Mouse (Mus musculus) adrenal gland, postnatal 10 days (tissue): ENCODE measurements around the gene Atp6v0a1. TPM values are rescaled to one million over a fixed set of nuclear protein-coding genes. Genes with fewer than 3 reads are reported as not detected.

ENCODE experiments used
- DNase-seq: peaks from one replicate; pipeline ENCODE4 v3.0.0; 2021; ENCODE audit warnings: mixed read lengths
- total RNA-seq, 2 experiments: library from RNA; stranded (reverse); gene quantifications; 2 replicates each; pipeline ENCODE4 v1.2.3; 2021

Gene Atp6v0a1
- total RNA-seq, 2 experiments from 2014 or later = 93.4 to 95.8 TPM

DNA sequence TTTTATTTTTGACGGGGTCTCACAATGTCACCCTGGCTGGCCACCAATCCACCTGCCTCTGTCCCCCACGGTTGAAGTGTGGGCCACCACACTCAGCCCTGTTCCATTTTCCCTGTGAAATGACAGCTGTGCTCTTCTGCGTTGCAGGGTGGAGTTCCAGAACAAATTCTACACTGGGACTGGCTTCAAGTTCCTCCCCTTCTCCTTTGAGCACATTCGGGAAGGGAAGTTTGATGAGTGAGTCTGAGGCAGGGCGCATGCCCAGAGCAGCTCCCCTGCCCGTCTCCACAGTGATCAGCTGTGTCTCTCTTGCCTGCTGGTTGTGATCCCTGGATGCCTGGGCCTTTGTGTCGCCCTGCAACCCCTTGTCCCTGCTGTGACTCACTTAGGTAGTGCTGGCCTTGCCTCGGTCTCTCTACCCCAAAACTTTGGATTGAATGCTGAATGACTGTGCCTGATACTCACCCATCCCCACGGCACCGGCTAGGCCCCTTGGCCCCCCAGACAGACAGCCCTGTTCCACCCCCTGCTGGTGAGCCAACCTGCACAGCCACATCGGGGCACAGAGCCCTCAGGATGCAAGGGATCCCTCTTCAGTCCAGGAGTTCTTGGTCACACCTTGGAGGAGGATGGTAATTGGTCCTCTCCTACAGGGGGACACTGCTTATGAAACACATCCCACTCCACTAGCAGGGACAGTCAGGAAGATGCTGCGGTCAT, 53.1 kb downstream of the Atp6v0a1 start:
- peak; percentile 54 for DNase-seq

DNA sequence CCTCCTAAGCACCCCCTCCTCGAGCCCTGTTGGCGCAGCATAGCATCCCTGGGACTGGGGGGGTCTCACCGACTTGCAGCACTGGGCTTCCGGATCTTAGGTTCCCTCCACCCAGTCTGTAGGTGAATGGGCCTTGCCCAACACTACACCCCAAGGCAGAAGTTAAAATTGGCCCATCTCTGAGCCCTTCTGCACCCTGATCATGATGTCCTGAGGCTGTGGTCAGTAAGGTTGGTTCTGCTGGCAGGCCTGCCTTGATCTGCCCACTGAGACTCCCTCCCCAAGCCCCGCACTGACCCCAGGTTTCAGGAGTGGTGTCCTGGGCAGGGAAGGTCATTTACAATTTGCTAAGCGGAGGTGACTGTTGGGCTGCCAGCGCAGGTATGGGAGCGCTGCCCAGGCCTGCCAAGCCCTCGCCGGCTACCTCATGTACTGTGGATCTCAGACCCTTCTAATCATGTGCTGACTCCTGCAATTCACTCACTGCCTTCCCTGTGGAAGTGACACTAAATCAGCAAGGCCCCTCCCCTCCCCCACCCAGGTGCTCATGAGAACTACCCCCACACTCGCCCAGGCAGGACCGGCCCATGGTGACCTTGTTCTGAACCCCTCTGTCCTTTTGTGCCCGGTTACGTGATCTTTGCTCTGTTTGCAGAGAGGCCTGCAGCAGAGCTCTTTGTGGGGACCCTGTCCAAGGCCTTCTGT, 53.9 kb downstream of the Atp6v0a1 start:
- DNase-seq = no peak

DNA sequence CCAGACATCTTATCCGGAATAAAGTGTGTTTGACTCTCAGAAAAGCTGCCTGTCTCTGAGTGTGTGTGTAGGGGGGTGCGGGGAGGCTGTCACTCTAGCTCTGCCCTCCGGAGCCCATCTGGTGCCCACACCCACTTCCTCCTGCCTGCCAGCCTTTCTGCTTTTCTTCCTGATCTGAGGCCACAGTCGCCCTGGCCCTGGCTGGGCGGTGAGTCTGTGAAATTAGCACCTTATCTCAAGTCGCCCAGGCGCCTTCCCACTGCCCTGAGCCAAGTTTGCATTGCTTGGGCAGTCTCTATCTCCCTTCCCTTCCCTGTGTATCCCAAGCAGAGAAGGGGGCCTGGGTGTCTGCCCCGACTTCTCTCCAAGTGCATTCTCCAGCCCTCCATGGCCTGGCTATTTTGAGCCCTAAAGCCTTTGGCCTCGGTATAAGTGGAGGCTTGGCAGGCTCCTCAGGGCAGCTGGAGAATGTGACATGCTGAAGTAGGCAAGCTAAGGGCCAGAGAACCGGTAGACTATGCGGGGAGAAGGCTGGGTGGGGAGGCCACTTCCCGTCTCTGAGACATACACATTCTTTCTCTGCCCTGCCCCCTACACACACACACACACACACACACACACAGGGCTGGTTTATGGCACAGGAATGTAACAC, 54.5 kb downstream of the Atp6v0a1 start:
- peak; percentile 70 for DNase-seq

DNA sequence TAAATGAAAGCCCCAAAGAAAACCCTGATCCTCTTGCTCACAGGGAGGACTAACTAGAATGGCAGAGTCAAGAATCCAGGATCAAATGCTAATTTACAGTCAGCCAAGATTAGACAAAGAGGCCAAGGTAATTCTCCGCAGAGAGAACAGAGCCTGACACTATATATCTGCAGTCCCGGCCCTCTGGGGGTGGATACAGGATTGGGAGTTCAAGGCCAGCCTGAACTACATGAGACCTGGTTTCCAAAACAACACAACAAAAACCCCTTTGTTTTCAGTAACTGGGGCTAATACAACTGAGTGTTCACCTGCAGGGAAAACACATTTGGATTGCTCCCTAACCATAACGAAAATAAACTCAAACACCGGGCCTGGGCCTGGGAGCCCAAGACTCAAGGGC, 55.2 kb downstream of the Atp6v0a1 start:
- DNase-seq = no peak

DNA sequence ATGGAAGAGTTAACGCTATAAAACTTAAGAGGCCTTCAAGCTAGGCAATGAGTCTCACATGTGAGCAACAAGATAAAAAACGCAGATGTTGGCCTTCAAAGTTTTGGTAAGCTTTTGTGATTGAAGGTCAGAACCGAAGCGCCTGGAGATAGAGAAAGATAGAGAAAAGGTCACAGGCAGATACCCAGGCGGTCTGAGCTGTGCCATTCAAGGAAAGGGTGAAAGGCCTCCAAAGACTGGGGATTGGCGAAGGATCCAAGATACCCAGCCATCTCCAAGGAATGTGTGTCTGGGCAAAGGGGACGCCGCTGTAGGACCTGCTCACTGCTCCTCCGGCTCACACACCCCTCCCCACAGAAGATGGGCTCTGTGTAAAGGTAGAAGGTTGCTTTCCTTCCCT, 55.8 kb downstream of the Atp6v0a1 start:
- DNase-seq = peak; percentile 52

DNA sequence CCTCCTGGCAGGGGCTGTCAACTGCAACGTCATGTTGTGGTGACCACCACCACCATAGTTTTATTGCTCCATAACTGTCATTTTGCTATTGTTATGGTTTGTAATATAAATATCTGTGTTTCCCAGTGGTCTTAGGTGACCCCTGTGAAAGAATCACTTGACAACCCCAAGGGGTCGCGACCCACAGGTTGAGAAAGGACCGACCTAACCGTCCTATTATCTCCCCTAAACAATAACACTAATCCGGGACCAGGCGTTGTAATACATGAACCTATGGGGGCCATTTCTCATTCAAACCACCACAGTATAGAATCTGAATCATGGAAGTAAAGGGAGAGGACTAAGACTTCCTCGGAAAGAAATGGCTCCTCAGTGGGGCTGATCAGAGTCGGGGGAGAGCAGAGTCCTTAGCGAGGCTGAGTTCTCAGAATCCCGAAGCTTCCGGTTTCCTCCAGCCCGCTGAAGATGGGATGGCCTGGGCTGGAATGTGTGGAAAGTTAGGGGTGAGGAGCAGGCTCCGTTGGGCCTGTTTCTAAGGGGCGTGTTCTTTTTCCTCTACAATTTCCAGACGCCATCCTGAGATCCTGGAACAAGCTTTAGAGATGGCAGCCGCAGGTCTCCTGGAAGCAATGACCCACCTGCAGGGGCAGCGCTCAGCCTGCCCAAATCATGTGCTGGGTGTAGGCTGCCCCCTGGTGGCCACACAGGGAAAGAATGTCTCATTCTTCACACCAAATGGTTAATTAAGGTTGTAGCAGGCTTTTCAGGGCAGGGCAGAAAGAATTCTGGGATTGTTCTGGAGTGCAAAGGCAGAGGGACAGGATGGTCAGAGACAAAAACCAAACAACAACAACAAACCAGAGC, 57.5 kb downstream of the Atp6v0a1 start:
- peak; percentile 90 for DNase-seq

DNA sequence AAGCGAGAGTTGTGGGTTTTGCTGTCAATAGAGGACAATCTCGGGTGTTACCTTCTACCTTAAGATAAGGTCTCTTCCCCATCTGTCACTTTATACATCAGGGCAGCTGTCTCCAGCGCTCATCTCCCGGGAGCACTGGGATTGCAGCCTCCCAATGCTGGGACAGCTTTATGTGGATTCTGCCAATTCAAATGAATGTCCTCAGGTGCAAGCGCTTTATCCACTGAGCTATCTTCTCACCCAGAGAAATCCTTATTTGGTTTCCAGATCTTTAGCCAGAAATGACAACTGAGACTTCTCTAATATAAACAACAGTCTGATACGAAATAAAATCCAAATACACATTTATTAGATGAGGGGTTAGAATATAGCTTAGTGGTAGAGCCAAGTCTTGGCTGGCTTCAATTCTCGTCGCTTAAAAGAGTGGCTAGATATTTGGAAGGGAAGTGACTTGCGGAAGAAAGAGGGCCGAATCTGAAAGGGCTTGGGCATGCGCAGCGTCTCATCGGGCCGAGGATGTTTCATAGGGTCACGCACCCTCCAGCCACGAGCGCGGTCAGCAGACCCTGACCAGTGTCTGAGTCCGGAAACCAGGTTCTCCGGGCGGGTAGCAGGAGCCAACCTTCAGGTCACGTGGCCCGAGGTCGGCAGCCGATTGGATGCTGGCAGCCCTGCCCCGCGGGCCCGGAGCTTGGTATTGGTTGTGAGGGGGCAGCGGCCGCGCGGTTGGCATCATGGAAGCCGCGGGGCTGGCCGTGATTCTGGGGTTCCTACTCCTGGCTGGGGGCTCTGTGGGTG, 60.3 kb downstream of the Atp6v0a1 start, which contains the start of gene Naglu:
TSS of gene Naglu (plus strand) at position 622 of the 798 bp plus-strand sequence.
- peak; percentile 98 for DNase-seq

DNA sequence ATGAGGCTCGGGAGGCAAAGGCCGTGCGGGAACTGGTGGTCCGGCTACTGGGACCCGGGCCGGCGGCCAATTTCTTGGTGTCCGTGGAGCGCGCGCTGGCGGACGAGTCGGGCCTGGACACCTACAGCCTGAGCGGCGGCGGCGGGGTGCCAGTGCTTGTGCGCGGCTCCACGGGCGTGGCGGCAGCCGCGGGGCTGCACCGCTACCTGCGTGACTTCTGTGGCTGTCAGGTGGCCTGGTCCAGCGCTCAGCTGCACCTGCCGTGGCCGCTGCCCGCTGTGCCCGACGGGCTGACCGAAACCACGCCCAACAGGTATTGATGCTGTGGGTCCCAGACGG, 60.9 kb downstream of the Atp6v0a1 start:
- no peak for DNase-seq

DNA sequence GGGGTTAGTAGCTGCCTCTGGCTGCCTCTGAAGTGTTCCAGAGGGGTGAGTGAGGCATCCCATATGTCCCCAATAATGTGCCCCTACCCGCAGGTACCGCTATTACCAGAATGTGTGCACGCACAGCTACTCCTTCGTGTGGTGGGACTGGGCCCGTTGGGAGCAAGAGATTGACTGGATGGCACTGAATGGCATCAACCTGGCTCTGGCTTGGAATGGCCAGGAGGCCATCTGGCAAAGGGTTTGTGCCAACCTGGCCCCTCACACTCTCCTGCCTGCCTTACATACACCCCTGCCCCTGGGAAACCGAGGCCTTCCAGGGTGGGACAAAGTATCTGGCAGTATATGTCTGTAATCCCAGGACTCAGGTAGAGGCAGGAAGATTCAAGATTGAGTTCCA, 61.7 kb downstream of the Atp6v0a1 start:
- DNase-seq = no peak

DNA sequence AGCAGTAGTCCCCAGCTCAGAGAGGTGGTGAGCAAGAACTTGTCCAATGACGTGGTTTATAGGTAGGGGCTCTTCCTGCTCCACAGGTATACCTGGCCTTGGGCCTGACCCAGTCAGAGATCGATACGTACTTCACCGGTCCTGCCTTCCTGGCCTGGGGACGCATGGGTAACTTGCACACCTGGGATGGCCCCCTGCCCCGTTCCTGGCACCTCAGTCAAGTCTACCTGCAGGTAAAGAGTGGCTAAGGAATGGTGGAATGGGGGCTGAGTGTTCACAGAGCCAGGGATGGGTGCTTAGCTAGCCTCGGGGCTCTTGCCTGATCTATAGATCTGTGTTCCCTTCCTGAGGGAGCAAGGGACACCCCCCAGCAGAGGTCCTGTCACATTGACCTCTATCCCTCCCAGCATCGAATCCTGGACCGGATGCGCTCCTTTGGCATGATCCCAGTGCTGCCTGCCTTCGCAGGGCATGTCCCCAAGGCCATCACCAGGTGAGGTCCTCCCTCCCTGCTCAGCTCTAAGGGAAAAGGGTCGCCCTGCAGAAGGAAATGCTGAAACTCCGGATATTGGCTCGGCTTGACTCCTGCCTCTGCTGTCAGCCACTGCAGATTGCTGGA, 62.7 kb downstream of the Atp6v0a1 start:
- DNase-seq = no peak

DNA sequence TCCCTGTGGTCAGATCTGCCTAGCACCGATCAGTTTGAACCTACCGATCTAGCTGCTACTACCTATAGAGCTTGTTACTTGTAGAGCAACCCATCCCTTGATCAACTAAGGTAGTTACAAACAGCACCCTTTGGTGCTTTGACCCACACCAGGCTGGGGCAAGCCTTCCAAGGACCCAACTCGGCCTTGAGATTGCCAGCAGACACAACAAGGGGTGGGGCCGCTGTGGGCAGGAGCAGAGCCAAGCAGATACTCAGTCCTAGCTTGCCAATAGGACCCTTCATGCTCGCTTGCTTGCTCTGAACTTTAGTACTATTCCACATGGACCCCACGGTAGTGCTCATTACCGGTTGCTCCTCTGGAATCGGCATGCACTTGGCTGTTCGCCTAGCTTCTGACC, 68.9 kb downstream of the Atp6v0a1 start, which contains the start of gene Hsd17b1:
TSS of gene Hsd17b1 (plus strand) at position 291 of the 400 bp plus-strand sequence.
- no peak for DNase-seq

DNA sequence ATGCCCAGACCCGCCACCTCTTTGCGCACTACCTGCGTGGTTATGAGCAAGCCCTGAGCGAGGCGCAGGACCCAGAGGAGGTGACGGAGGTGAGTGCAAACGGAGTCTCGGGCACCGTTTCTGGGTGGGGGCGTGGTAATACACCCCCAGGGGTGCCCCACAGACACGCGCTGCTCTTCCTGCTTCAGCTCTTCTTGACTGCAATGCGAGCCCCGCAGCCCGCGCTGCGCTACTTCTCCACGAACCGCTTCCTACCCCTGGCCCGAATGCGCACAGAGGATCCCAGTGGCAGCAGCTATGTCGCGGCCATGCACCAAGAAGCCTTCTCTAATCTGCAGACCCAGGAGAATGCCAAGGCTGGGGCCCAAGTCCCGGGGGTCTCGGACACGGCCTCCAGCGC, 70.5 kb downstream of the Atp6v0a1 start:
- DNase-seq = no peak

DNA sequence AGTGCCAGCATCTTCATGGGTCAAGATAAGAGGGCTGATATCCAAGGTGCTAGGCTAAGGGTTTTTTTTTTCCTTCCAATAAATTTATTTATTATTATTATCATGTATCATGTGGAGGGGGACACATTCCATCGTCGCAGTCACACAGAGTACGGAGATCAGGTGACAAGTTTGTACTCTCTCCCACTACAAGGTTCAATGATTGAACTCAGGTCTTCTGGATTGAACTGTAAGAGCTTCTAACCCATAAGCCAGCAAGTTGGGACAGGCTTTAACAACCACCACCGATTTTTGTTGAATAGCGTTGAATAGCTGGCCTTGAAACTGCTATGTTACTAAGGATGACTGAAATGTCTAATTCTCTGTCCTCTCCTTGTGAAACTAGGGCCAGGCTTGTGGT, 71.2 kb downstream of the Atp6v0a1 start:
- DNase-seq = no peak

DNA sequence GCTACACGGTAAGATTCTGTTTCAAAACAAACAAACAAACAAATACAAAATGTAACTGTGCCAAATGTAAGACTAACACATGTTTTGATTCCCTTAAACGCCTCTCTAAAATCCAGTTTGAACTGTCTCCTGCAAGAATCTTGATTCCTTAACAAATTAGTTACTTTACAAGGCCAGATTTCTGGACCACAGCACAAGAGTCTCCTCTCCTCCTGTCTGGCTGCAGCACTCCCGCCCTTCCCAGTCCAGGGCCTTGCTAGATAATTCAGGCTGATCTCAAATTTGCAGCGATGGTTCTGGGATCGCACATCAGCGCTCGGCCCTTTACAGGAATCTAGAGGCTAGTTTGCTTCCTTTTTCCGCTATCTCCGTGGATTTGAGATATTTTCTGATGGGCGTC, 72.4 kb downstream of the Atp6v0a1 start:
- no peak for DNase-seq

DNA sequence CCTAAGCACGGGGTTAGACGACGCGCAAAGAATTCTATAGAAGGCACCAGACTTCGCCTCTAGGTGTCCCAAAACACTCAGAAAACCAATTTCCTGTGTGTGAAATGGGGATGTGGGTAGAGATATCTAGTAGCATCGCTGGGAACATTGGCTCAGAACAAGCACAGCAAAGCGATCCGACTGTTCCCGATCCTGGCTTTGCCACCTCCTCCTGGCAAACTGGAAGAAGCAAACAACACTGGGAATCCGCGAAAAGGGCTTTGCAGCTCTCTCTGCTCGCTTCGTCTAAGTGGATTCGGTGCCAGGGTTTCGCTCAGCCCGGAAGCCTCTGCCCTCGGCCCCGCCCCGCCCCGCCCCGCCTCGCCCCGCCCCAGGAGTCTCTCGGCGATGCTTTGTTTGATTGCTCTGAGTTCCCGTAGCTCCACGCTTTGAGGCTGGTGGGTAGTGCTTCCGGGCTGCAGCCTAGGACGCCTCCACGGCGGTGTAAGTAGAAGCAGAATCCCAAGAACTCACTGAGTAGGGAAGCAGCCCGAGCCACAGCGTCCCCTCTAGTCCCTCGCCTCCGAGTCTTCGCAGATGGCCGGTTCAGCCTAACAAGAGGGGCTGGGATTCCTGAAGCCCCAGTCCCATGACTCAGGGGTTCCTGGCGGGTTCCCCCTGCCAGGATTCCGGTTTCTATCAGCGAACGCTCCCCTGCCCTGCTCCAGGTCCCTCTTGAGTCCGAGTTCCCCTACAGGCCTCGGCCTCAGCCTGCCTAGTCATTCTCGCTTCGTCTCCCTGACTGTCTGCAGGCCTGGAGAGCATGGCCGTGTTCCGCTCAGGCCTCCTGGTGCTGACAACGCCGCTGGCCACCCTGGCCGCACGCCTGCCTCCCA, 73.2 kb downstream of the Atp6v0a1 start, which contains the start of gene Coasy:
TSS of gene Coasy (plus strand) at position 358 of the 875 bp plus-strand sequence.
- peak; percentile 90 for DNase-seq

DNA sequence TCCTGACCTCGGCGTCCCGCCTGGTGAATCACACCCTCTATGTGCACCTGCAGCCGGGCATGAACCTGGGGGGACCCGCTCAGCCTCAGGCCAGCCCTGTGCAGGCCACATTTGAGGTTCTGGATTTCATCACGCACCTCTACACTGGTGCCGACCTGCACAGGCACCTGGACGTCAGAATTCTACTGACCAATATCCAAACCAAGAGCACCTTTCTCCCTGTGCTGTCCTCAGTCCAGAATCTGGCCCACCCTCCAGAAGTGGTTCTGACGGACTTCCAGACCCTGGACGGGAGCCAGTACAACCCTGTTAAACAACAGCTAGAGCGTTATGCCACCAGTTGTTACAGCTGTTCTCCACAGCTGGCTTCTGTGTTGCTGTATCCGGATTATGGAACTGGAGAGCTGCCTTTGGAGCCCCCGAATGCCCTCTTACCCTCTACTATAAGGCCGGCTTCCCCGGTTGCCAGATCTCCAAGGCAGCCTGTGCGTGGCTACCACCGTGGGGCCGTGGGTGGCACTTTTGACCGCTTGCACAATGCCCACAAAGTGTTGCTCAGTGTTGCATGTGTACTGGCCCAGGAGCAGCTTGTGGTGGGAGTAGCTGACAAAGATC, 73.9 kb downstream of the Atp6v0a1 start:
- DNase-seq = peak; percentile 34

DNA sequence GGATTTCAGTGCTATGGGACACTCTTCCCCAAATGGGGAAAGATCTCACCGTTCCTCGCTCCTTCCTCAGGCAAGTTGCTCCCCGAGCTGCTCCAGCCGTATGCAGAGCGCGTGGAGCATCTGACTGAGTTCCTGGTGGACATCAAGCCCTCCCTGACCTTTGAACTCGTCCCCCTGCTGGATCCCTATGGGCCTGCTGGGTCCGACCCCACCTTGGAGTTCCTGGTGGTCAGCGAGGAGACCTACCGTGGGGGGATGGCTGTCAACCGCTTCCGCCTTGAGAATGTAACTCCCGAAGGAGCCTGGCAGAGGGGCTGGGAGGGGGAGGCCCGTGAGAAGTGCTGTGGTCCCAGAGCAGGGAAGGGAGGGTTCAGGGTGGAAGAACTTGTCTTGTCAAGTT, 75.0 kb downstream of the Atp6v0a1 start:
- DNase-seq = no peak

DNA sequence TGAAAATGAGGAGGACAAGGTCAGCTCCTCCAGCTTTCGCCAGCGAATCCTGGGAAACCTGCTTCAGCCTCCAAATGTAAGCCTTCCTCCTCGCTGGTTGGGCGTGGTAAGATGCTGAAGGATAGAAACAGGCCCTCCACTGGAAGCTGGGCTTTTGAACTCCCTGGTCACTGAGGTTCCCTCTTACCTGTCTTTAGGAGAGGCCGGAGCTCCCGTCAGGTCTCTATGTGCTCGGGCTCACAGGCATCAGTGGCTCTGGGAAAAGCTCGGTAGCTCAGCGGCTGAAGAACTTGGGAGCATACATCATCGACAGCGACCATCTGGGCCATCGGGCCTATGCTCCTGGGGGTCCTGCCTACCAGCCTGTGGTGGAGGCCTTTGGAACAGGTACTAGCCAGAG, 75.6 kb downstream of the Atp6v0a1 start:
- DNase-seq = no peak

DNA sequence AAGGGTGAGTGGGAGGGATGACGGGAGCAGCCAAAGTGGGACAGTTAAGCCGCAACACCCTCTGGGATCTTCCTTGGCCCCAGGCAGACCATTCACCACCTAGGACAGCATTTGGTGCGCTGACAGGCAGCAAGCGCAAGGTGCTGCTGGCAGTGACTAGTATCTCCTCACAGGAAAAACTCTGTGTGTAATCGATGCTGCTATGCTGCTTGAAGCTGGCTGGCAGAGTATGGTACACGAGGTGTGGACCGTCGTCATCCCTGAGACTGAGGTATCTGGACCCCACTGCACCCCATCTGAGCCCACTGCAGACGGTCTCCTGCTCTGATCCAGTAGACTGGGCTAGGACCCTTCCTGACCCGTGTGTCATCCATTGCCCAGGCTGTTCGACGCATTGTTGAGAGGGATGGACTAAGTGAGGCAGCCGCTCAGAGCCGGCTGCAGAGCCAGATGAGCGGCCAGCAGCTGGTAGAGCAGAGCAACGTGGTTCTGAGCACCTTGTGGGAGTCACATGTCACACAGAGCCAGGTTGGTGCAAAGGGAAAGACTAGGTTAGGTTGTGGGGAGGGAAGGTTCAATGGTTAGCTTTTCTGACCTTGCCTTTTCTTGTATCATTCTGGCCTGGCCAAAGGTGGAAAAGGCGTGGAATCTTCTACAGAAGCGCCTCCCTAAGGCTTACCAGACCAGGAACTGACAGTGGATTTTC, 76.5 kb downstream of the Atp6v0a1 start:
- DNase-seq = no peak
